Mouse (Mus musculus): Measurements from ENCODE around the gene Lhfpl4. TPM values are rescaled to one million over a fixed set of nuclear protein-coding genes. Genes with fewer than 3 reads are reported as not detected.

The Lhfpl4 gene
- polyA plus RNA-seq, 1 experiment: 0.06 TPM

DNA sequence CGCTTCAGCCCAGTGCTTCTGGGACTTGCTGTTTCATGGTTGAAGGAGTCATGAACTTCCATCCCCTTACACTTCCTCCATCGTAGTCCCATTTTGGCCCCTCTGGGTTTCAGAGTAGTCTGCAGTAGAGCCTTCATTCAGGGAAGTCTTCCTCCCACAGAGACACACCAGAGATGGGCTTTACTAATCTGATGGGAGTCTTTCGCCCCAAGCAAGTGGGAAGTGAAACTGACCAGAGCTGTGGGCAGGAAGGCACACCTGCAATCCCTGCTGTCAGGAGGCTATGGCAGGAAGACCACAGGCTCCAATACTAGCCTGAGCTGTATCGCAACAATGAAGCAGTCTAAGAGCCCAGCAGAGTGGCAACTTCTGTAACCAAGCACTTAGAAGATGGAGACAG lies 30.6 kb upstream of the Lhfpl4 start:
- 11% methylated on average over 4 of the region's 4 CpGs for WGBS
- H3K27ac ChIP-seq (ENCODE audit: insufficient read depth, low read length): peak overlapping the region; percentile 27; the same call in 1 of the 2 replicates
- DNase-seq (ENCODE audit: low read depth in 1 of 2, low spot score in 2 of 2): peak; percentile 11 to 54
- TF ChIP-seq CTCF (IDR thresholded peaks at IDR 0.05; ENCODE audit: extremely low read depth, insufficient read depth, insufficient read length, insufficient replicate concordance) (no peak), POLR2A (IDR thresholded peaks at IDR 0.05; ENCODE audit: low read depth, low read length) (no peak)
- H3K4me3 ChIP-seq (ENCODE audit: extremely low read depth, insufficient read depth, insufficient read length): no peak overlapping the region
- H3K27me3 ChIP-seq (ENCODE audit: control insufficient read depth, insufficient read depth, low read length): no peaks in the 10 kb centered on the region
- H3K36me3 ChIP-seq (ENCODE audit: control insufficient read depth, insufficient read depth, low read length): no peaks in the 10 kb centered on the region
- peaks cover 12% of the 10 kb centered on the region; the same call in 1 of the 2 replicates for H3K4me1 ChIP-seq (ENCODE audit: control insufficient read depth, insufficient read depth, insufficient read length)

DNA sequence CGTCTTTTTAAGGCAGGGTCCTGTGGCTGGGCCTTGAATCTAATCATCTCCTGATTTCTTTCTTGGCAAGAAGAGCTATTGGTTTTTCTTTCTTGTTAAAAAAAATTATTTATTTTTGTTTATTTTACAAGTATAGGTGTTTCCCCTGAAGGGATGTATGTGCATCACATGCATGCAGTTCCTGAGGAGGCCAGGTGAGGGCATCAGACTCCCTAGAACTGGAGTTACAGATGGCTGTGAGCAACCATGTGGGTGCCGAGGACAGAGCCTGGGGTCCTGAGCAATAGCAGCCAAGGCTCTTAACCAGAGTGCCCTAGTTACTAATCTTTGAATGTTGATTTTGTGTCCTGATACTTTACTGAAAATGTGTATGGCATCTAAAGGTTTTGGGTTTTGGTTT lies 21.1 kb upstream of the Lhfpl4 start:
- H3K36me3 ChIP-seq (ENCODE audit: control insufficient read depth, insufficient read depth, low read length): no peaks in the 10 kb centered on the region

DNA sequence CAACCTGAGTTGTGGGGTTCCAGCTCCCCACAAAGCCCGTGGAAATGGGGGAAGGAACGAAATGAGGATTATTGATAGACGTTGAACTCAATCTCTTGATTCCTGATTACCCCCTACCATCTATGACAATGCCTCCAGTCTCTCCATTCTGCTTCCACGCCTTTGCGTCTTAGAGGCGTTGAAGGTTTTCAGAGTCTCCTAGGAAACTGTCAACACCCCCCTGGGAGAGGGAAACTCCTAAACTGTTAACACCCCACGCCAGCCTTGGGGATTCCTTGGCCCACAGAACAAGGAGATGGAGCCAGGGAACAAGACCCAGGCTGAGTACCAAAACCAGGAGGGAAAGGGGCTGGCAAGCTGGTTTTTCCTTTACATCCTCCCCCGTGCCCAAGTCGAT lies 410 bp upstream of the Lhfpl4 start:
- Histone ChIP-seq H3K4me1 (ENCODE audit: control insufficient read depth, insufficient read depth, insufficient read length) (peaks cover 5% of the 10 kb centered on the region; the same call in 1 of the 2 replicates), H3K27ac (ENCODE audit: insufficient read depth, low read length) (no peak overlapping the region), H3K27me3 (ENCODE audit: control insufficient read depth, insufficient read depth, low read length) (peaks cover 26% of the 10 kb centered on the region), H3K36me3 (ENCODE audit: control insufficient read depth, insufficient read depth, low read length) (no peaks in the 10 kb centered on the region), H3K4me3 (ENCODE audit: extremely low read depth, insufficient read depth, insufficient read length) (no peak overlapping the region)
- TF ChIP-seq CTCF (IDR thresholded peaks at IDR 0.05; ENCODE audit: extremely low read depth, insufficient read depth, insufficient read length, insufficient replicate concordance): no peak
- TF ChIP-seq POLR2A (IDR thresholded peaks at IDR 0.05; ENCODE audit: low read depth, low read length): no peak
- no peak for DNase-seq (ENCODE audit: low read depth in 1 of 2, low spot score in 2 of 2)
- WGBS: 30% methylated on average over 9 of the region's 9 CpGs

More for the DNA sequence above, 21.1 kb upstream of the Lhfpl4 start:
- TF ChIP-seq CTCF (IDR thresholded peaks at IDR 0.05; ENCODE audit: extremely low read depth, insufficient read depth, insufficient read length, insufficient replicate concordance) (no peak), POLR2A (IDR thresholded peaks at IDR 0.05; ENCODE audit: low read depth, low read length) (no peak)
- Histone ChIP-seq H3K27me3 (ENCODE audit: control insufficient read depth, insufficient read depth, low read length) (no peaks in the 10 kb centered on the region), H3K4me3 (ENCODE audit: extremely low read depth, insufficient read depth, insufficient read length) (no peak overlapping the region), H3K4me1 (ENCODE audit: control insufficient read depth, insufficient read depth, insufficient read length) (no peaks in the 10 kb centered on the region), H3K27ac (ENCODE audit: insufficient read depth, low read length) (no peak overlapping the region)
- WGBS: 79% methylated on average over 2 of the region's 2 CpGs
- no peak for DNase-seq (ENCODE audit: low read depth in 1 of 2, low spot score in 2 of 2)

DNA sequence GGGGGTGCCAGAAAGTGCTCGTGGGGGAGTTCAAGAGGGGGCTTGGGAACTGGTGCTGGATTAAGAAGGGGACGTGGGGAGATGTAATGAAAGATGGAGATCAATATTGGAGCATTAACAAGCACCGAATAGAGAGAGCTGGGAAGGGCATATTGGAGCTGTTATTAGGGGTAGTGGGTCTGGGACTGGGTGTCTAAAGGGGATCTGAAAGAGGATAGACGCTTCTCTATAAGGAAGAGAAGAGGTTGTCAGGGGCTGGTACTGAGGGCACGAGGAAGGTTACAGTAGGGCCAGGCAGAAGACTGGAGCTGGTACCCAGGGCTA lies 705 bp downstream of the Lhfpl4 start:
- peaks cover 5% of the 10 kb centered on the region; the same call in 1 of the 2 replicates for H3K4me1 ChIP-seq (ENCODE audit: control insufficient read depth, insufficient read depth, insufficient read length)
- no peak for DNase-seq (ENCODE audit: low read depth in 1 of 2, low spot score in 2 of 2)
- no peak overlapping the region for H3K27ac ChIP-seq (ENCODE audit: insufficient read depth, low read length)
- no peaks in the 10 kb centered on the region for H3K36me3 ChIP-seq (ENCODE audit: control insufficient read depth, insufficient read depth, low read length)
- no peak overlapping the region for H3K4me3 ChIP-seq (ENCODE audit: extremely low read depth, insufficient read depth, insufficient read length)
- TF ChIP-seq POLR2A (IDR thresholded peaks at IDR 0.05; ENCODE audit: low read depth, low read length): no peak
- TF ChIP-seq CTCF (IDR thresholded peaks at IDR 0.05; ENCODE audit: extremely low read depth, insufficient read depth, insufficient read length, insufficient replicate concordance): no peak
- WGBS: 10% methylated on average over 5 of the region's 5 CpGs
- peaks cover 26% of the 10 kb centered on the region for H3K27me3 ChIP-seq (ENCODE audit: control insufficient read depth, insufficient read depth, low read length)

DNA sequence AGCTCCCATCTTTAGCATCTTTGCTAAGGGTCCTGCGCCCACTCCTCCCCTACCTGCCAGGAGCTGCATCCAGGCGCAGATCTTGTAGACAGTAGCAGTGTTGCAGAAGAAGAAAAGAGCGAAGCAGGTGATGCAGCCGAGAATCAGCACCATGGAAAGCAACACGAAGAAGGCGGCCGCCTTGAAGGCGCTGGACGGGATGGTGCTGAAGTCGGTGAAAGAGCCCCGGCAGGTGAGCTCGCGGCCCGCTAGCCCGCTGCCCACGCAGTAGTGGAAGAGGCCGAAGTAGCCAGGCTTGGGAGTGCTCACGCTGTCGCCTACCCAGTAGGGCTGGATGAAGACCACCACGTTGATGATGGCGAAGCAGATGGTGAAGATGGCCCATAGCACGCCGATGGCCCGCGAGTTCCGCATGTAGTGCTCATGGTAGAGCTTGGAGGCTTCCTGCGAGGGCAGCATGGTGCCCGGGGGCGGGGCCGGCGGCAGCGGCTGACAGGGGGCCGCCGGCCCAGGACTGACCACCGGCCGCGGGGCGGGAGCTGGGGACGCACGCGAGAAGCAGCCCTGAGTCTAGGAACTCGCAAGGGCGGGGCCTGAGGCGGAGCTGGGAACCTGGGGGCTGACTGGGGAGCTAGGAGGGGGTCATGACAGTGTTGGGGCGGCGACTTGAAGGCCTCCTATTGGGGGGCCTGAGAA lies 1.3 kb downstream of the Lhfpl4 start:
- no peak overlapping the region for H3K27ac ChIP-seq (ENCODE audit: insufficient read depth, low read length)
- 11% methylated on average over 46 of the region's 46 CpGs for WGBS
- TF ChIP-seq CTCF (IDR thresholded peaks at IDR 0.05; ENCODE audit: extremely low read depth, insufficient read depth, insufficient read length, insufficient replicate concordance): no peak
- TF ChIP-seq POLR2A (IDR thresholded peaks at IDR 0.05; ENCODE audit: low read depth, low read length): no peak
- peaks cover 5% of the 10 kb centered on the region; the same call in 1 of the 2 replicates for H3K4me1 ChIP-seq (ENCODE audit: control insufficient read depth, insufficient read depth, insufficient read length)
- H3K4me3 ChIP-seq (ENCODE audit: extremely low read depth, insufficient read depth, insufficient read length): no peak overlapping the region
- peaks cover 26% of the 10 kb centered on the region for H3K27me3 ChIP-seq (ENCODE audit: control insufficient read depth, insufficient read depth, low read length)
- no peak for DNase-seq (ENCODE audit: low read depth in 1 of 2, low spot score in 2 of 2)
- H3K36me3 ChIP-seq (ENCODE audit: control insufficient read depth, insufficient read depth, low read length): no peaks in the 10 kb centered on the region

DNA sequence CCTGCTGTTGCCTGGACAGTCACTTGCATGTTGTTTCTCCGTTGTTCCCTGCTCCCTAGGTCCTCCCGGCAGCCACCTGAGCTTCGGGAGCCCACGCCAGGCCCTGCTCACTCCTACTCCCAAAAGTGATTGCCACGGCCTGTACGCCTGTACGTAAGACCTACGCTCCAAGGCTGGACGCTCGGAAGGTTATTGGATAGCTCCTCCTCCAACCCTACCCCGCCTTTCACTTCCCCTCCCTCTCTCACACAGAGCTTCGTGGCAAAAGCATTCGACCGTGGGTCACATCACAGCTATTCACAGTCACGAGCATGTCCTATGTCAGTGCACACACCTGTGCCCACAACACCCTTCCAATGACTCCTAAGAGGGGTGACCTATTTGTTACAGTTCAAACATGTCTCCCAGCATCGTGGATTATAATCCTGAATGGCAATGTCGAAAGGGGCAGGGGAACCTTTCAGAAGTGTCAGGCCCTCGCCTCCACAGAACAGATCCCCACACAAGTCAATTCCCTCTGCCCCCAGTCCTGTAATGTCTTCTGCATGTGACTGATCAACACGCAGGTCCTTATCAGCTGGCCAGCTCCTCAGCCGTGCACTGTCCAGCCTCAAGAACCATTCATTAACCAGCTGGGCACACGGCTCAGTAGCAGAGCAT lies 10.2 kb downstream of the Lhfpl4 start:
- Histone ChIP-seq H3K27ac (ENCODE audit: insufficient read depth, low read length) (no peak overlapping the region), H3K27me3 (ENCODE audit: control insufficient read depth, insufficient read depth, low read length) (no peaks in the 10 kb centered on the region), H3K4me3 (ENCODE audit: extremely low read depth, insufficient read depth, insufficient read length) (no peak overlapping the region), H3K4me1 (ENCODE audit: control insufficient read depth, insufficient read depth, insufficient read length) (no peaks in the 10 kb centered on the region), H3K36me3 (ENCODE audit: control insufficient read depth, insufficient read depth, low read length) (no peaks in the 10 kb centered on the region)
- 81% methylated on average over 21 of the region's 21 CpGs for WGBS
- no peak for DNase-seq (ENCODE audit: low read depth in 1 of 2, low spot score in 2 of 2)
- no peak for TF ChIP-seq POLR2A (IDR thresholded peaks at IDR 0.05; ENCODE audit: low read depth, low read length)
- no peak for TF ChIP-seq CTCF (IDR thresholded peaks at IDR 0.05; ENCODE audit: extremely low read depth, insufficient read depth, insufficient read length, insufficient replicate concordance)

DNA sequence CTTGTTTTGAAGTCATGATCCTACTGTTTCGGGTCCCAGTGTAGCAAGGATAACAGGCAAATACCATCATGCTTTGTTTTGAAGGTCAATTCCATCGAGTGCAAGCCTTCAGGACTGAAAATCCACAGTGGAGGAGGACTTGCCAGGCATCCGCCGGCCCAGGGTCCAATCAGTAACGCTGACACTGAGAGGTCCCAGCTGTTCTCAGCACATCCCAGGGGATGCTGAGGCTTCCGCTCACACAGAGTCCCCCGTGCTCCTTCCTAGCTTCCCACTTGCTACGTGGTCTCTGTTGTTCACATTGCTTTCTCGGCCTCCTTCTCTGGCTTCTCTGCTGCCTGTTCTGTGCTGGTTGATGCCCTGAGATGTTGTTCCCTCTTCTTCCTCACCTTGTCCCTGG lies 11.0 kb downstream of the Lhfpl4 start:
- no peak for DNase-seq (ENCODE audit: low read depth in 1 of 2, low spot score in 2 of 2)
- 76% methylated on average over 9 of the region's 9 CpGs for WGBS
- no peaks in the 10 kb centered on the region for H3K36me3 ChIP-seq (ENCODE audit: control insufficient read depth, insufficient read depth, low read length)

More for the DNA sequence above, 11.0 kb downstream of the Lhfpl4 start:
- Histone ChIP-seq H3K27ac (ENCODE audit: insufficient read depth, low read length) (no peak overlapping the region), H3K27me3 (ENCODE audit: control insufficient read depth, insufficient read depth, low read length) (no peaks in the 10 kb centered on the region), H3K4me3 (ENCODE audit: extremely low read depth, insufficient read depth, insufficient read length) (no peak overlapping the region), H3K4me1 (ENCODE audit: control insufficient read depth, insufficient read depth, insufficient read length) (no peaks in the 10 kb centered on the region)
- TF ChIP-seq CTCF (IDR thresholded peaks at IDR 0.05; ENCODE audit: extremely low read depth, insufficient read depth, insufficient read length, insufficient replicate concordance): no peak
- no peak for TF ChIP-seq POLR2A (IDR thresholded peaks at IDR 0.05; ENCODE audit: low read depth, low read length)
